Mouse (Mus musculus) kidney, adult 2 months (tissue): ENCODE measurements at regions not wholly inside any gene's neighbourhood (a gene's known extent, or its start where the extent isn't known, plus 50 kb on each side); places are given as distances from the start of the nearest gene placed in this dataset.

Source experiments
- CTCF ChIP-seq: fragments of 200-500 bp; conservative IDR thresholded peaks from 2 replicates; pipeline ENCODE4 v1.5.1; 2011; ENCODE audit warnings: low read depth, mild to moderate bottlenecking, control low read depth, low read length, moderate library complexity, mixed read lengths; ENCODE audit not compliant: insufficient read depth, insufficient read length
- POLR2A ChIP-seq: fragments of 200-500 bp; IDR thresholded peaks from one replicate; pipeline ENCODE4 v1.6.1; 2011; ENCODE audit warnings: low read depth, low read length, control low read depth

DNA sequence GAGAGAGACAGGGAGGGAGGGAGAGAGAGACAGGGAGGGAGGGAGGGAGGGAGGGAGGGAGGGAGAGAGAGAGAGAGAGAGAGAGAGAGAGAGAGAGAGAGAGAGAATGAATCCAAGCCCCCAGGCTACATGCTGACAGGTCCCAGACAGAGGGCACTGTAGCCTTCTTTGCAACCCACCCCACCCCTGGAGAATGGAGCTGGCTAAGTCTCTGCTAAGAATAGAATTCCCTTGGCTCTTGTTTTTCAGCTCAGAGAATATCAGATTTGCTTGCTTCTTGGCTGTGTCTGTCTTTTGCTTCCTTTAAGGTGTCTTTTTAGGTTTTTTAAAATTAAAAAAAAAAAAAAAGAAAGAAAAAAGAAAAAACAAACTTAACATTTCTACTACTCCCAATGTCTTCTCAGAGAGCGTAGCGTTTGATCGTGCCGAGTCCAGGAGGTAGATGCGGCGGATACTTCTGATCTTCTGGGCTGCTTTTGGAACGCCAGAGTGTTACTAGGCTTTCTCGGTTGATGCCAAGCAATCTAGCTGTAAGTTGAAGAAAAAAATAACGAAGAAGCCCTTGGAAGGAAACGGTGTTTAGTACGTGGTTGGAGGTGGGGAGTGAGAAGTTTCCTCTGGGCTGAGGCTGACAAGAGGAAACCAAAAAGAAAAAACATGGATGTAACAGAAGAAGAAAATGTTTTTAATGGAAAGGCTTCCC lies 68.7 kb upstream of the Plxnc1 start:
- TF ChIP-seq CTCF (no peak), POLR2A (no peak)
